Mouse (Mus musculus) small intestine, adult 10 weeks (tissue): ENCODE measurements around the gene Pglyrp3. TPM values are rescaled to one million over a fixed set of nuclear protein-coding genes. Genes with fewer than 3 reads are reported as not detected.

Source experiments
- polyA plus RNA-seq: library from polyadenylated mRNA; stranded (reverse); fragments of 350-450 nt; fragmentation: Illumina TruSeq; extraction: RNeasy Lipid Tissue Mini Kit (QIAGEN cat#74804); gene quantifications from one replicate; pipeline ENCODE4 v1.2.3, GENCODE M21; 2014; ENCODE audit warnings: low replicate concordance

Gene Pglyrp3
- not detected for polyA plus RNA-seq

GRCm38 (mm10) chr3:92014283-92014682 lies at the start of gene Pglyrp3:
TSS of gene Pglyrp3 (plus strand) at chr3:92014583.

Other genes with a start within 250 kb of the Pglyrp3 start
- gene Lor, start 68.6 kb downstream of the Pglyrp3 start, polyA plus RNA-seq: not detected
- not detected for gene Prr9, start 109.4 kb downstream of the Pglyrp3 start, polyA plus RNA-seq
- gene Lelp1, start 128.2 kb downstream of the Pglyrp3 start, polyA plus RNA-seq: not detected
- 193 TPM for gene Sprr2a1, start 201.2 kb downstream of the Pglyrp3 start, polyA plus RNA-seq
- gene Sprr2a2, start 201.3 kb downstream of the Pglyrp3 start, polyA plus RNA-seq: 459 TPM